ENCODE assay signal across 8 mouse cellular contexts in genomic region chr17:28953251-28953650, GRCm38 (mm10). TPM values are rescaled to one million over a fixed set of nuclear protein-coding genes. Genes with fewer than 3 reads are reported as not detected.
DNase-seq lines count a peak whose midpoint lies in the region; ATAC-seq lines count a peak whose summit lies in the region.

No protein-coding gene starts in this region.

- peak overlapping the region; percentile 68 for H3K4me2 ChIP-seq in hindbrain, embryonic 15.5 days
- H3K4me2 ChIP-seq in lung, embryonic 15.5 days: peak overlapping the region; percentile 76

- H3K4me3 ChIP-seq in hindbrain, embryonic 15.5 days: peak overlapping the region; percentile 81
- H3K4me3 ChIP-seq in lung, embryonic 15.5 days: peak overlapping the region; percentile 70

- 18% methylated on average over 9 of the region's 9 CpGs for WGBS in hindbrain, embryonic 15.5 days
- WGBS in lung, embryonic 15.5 days: 3% methylated on average over 9 of the region's 9 CpGs

- peak; percentile 28 for ATAC-seq in CD4-positive, CD25-positive, alpha-beta regulatory T cell, adult 4 months
- ATAC-seq in erythroblast, adult 5-6 weeks (replicated peaks; ENCODE audit: low FRiP score, poor library complexity, severe bottlenecking): peak; percentile 45
- ATAC-seq in hindbrain, embryonic 15.5 days (ENCODE audit: low FRiP score, low read depth): no peak
- no peak for ATAC-seq in lung, embryonic 15.5 days (ENCODE audit: borderline replicate concordance, extremely low read depth, low FRiP score, low TSS enrichment)

- no peaks in the 10 kb centered on the region for H3K27me3 ChIP-seq in hindbrain, embryonic 15.5 days
- no peaks in the 10 kb centered on the region for H3K27me3 ChIP-seq in lung, embryonic 15.5 days

- H3K4me1 ChIP-seq in hindbrain, embryonic 15.5 days (replicated peaks): peaks cover 27% of the 10 kb centered on the region
- peaks cover 22% of the 10 kb centered on the region for H3K4me1 ChIP-seq in lung, embryonic 15.5 days

- no peaks in the 10 kb centered on the region for H3K36me3 ChIP-seq in hindbrain, embryonic 15.5 days
- H3K36me3 ChIP-seq in lung, embryonic 15.5 days: no peaks in the 10 kb centered on the region

- peak overlapping the region; percentile 99 for H3K27ac ChIP-seq in hindbrain, embryonic 15.5 days (replicated peaks)
- H3K27ac ChIP-seq in lung, embryonic 15.5 days: peak overlapping the region; percentile 95

- peak; percentile 37 for DNase-seq in 416B (ENCODE audit: low read depth)
- DNase-seq in layer of hippocampus, postnatal 10 days (ENCODE audit: low spot score in 2 of 2): no peak
- no peak for DNase-seq in gastrocnemius, postnatal 4 days (ENCODE audit: low spot score in 2 of 2)
- DNase-seq in testis, postnatal 10 days (ENCODE audit: low spot score): no peak

- H3K9ac ChIP-seq in hindbrain, embryonic 15.5 days: peak overlapping the region; percentile 67
- peak overlapping the region; percentile 90 for H3K9ac ChIP-seq in lung, embryonic 15.5 days

- no peaks in the 10 kb centered on the region for H3K9me3 ChIP-seq in hindbrain, embryonic 15.5 days
- H3K9me3 ChIP-seq in lung, embryonic 15.5 days: no peaks in the 10 kb centered on the region

RNA-seq across cellular contexts. Expression of gene Kctd20, which starts 1.5 kb away (rescaled TPM):
- polyA plus RNA-seq in CD4-positive, CD25-positive, alpha-beta regulatory T cell, adult 4 months (2017; shearing (Covaris generic)): 10 to 100 TPM; 33.3 to 62.9 TPM
- total RNA-seq in erythroblast, adult 5-6 weeks (2015; ENCODE audit: low replicate concordance): 81.7 and 150 TPM in 2 replicates
- total RNA-seq in erythroblast, adult 5-6 weeks (2017; ENCODE audit: low replicate concordance): 178 and 221 TPM in 2 replicates
- 84.7 and 85.0 TPM in 2 replicates for polyA plus RNA-seq in hindbrain, embryonic 15.5 days (2015; fragmentation: Nextera tagmentation; extraction: Ambion mirVana)
- 83.4 and 85.2 TPM in 2 replicates for polyA plus RNA-seq in lung, embryonic 15.5 days (2015; fragmentation: Nextera tagmentation; extraction: Ambion mirVana)
- 10 to 100 TPM; 73.4 to 78.0 TPM for total RNA-seq in layer of hippocampus, postnatal 10 days (2021)
- 10 to 100 TPM; 60.7 to 64.6 TPM for total RNA-seq in gastrocnemius, postnatal 4 days (2021)

RNA-seq across cellular contexts. Expression of gene Pxt1, which starts 9.6 kb away (rescaled TPM):
- not detected for polyA plus RNA-seq in CD4-positive, CD25-positive, alpha-beta regulatory T cell, adult 4 months (2017; shearing (Covaris generic))
- 9.8 TPM in 1 of 2 replicates, not detected in the other for total RNA-seq in erythroblast, adult 5-6 weeks (2015; ENCODE audit: low replicate concordance)
- not detected in 2 replicates for total RNA-seq in erythroblast, adult 5-6 weeks (2017; ENCODE audit: low replicate concordance)
- polyA plus RNA-seq in hindbrain, embryonic 15.5 days (2015; fragmentation: Nextera tagmentation; extraction: Ambion mirVana): not detected in 2 replicates
- 0.15 TPM in 1 of 2 replicates, not detected in the other for polyA plus RNA-seq in lung, embryonic 15.5 days (2015; fragmentation: Nextera tagmentation; extraction: Ambion mirVana)
- not detected for total RNA-seq in layer of hippocampus, postnatal 10 days (2021)
- not detected for total RNA-seq in gastrocnemius, postnatal 4 days (2021)

RNA-seq across cellular contexts. Expression of gene 4930539E08Rik, which starts 38.1 kb away (rescaled TPM):
- 1 to 10 TPM; 2.0 to 3.4 TPM for polyA plus RNA-seq in CD4-positive, CD25-positive, alpha-beta regulatory T cell, adult 4 months (2017; shearing (Covaris generic))
- total RNA-seq in erythroblast, adult 5-6 weeks (2015; ENCODE audit: low replicate concordance): not detected in 2 replicates
- 0.17 TPM in 1 of 2 replicates, not detected in the other for total RNA-seq in erythroblast, adult 5-6 weeks (2017; ENCODE audit: low replicate concordance)
- polyA plus RNA-seq in hindbrain, embryonic 15.5 days (2015; fragmentation: Nextera tagmentation; extraction: Ambion mirVana): 1.3 and 1.9 TPM in 2 replicates
- 0.05 and 0.12 TPM in 2 replicates for polyA plus RNA-seq in lung, embryonic 15.5 days (2015; fragmentation: Nextera tagmentation; extraction: Ambion mirVana)
- 1 to 10 TPM; 4.7 to 5.1 TPM for total RNA-seq in layer of hippocampus, postnatal 10 days (2021)
- total RNA-seq in gastrocnemius, postnatal 4 days (2021): under 1 TPM; 0.56 to 0.57 TPM

RNA-seq across cellular contexts. Expression of gene Stk38, which starts 54.5 kb away (rescaled TPM):
- polyA plus RNA-seq in CD4-positive, CD25-positive, alpha-beta regulatory T cell, adult 4 months (2017; shearing (Covaris generic)): 100 to 1,000 TPM; 223 to 306 TPM
- 34.9 and 93.6 TPM in 2 replicates for total RNA-seq in erythroblast, adult 5-6 weeks (2015; ENCODE audit: low replicate concordance)
- total RNA-seq in erythroblast, adult 5-6 weeks (2017; ENCODE audit: low replicate concordance): 47.2 and 57.4 TPM in 2 replicates
- 83.0 and 88.0 TPM in 2 replicates for polyA plus RNA-seq in hindbrain, embryonic 15.5 days (2015; fragmentation: Nextera tagmentation; extraction: Ambion mirVana)
- polyA plus RNA-seq in lung, embryonic 15.5 days (2015; fragmentation: Nextera tagmentation; extraction: Ambion mirVana): 96.6 and 105 TPM in 2 replicates
- total RNA-seq in layer of hippocampus, postnatal 10 days (2021): 10 to 100 TPM; 55.9 to 63.8 TPM
- 10 to 100 TPM; 60.3 to 66.7 TPM for total RNA-seq in gastrocnemius, postnatal 4 days (2021)

Comparison
In these comparisons a context has a peak if more than half of its experiments do, and no peak if none do; other contexts are left out.
1. ATAC-seq: peak in CD4-positive, CD25-positive, alpha-beta regulatory T cell, adult 4 months (single experiment) and erythroblast, adult 5-6 weeks (single experiment); none in hindbrain, embryonic 15.5 days (single experiment) and lung, embryonic 15.5 days (single experiment).